Mouse (Mus musculus): ENCODE measurements around the gene Immp2l. TPM values are rescaled to one million over a fixed set of nuclear protein-coding genes. Genes with fewer than 3 reads are reported as not detected.

The Immp2l gene
- polyA plus RNA-seq, 1 experiment from 2014 or later = 9.2 TPM

DNA sequence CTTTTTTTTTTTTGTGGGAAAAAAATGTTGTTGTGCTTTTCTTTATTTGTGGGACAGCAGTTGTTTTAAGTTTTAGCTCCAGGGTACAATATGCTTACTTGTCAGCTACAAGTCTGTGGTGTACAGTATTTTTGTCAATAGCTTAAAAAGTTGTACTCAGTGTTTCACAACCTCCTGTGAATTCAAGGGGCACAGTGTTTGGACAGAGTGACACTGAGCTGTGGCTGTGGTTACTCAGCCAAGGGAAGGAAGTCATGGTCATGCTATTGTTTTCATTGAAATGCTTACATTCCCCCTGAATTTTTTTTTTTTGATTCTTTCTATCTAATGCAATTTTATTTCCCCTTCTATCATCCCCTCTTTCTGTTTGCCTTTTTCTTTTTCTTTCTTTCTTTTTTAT lies 159.0 kb downstream of the Immp2l start:
- DNase-seq (ENCODE audit: low spot score) (no peak), ATAC-seq (ENCODE audit: insufficient read depth, low FRiP score, low TSS enrichment) (no peak)
- Histone ChIP-seq H3K4me1 (ENCODE audit: control insufficient read depth, insufficient read depth, low read length) (no peaks in the 10 kb centered on the region), H3K36me3 (ENCODE audit: control insufficient read depth, insufficient read depth, low read length) (no peaks in the 10 kb centered on the region), H3K4me2 (ENCODE audit: low read depth) (no peak overlapping the region), H3K27me3 (ENCODE audit: control insufficient read depth, insufficient read depth, low read length) (no peaks in the 10 kb centered on the region), H3K4me3 (ENCODE audit: low read depth, low read length) (no peak overlapping the region), H3K9me3 (ENCODE audit: control insufficient read depth, low read length) (no peaks in the 10 kb centered on the region), H3K9ac (ENCODE audit: low read length) (no peak overlapping the region), H3K27ac (ENCODE audit: low read depth, low read length) (no peak overlapping the region)

DNA sequence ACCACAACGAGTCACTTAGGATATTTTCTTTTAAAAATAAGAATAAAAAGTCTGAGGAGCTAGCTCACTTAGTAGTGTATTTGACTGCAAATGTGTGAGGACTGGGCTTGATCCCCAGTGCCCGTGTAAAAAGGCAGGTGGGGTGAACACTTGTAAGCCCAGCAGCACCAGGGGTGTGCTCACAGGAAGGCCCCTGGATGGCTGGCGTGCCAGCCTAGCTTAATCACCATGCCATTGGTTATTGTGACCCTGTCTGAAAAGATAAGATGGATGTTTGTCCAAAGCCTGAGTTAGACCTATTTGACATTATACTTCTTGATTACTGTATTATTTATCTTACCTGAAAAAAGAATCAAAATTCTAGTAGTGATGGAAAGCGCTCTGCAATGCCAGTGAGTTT lies 161.2 kb downstream of the Immp2l start:
- Histone ChIP-seq H3K9ac (ENCODE audit: low read length) (no peak overlapping the region), H3K27ac (ENCODE audit: low read depth, low read length) (no peak overlapping the region), H3K36me3 (ENCODE audit: control insufficient read depth, insufficient read depth, low read length) (no peaks in the 10 kb centered on the region), H3K9me3 (ENCODE audit: control insufficient read depth, low read length) (no peaks in the 10 kb centered on the region), H3K27me3 (ENCODE audit: control insufficient read depth, insufficient read depth, low read length) (no peaks in the 10 kb centered on the region), H3K4me3 (ENCODE audit: low read depth, low read length) (no peak overlapping the region), H3K4me2 (ENCODE audit: low read depth) (no peak overlapping the region), H3K4me1 (ENCODE audit: control insufficient read depth, insufficient read depth, low read length) (no peaks in the 10 kb centered on the region)
- ATAC-seq (ENCODE audit: insufficient read depth, low FRiP score, low TSS enrichment) (no peak), DNase-seq (ENCODE audit: low spot score) (no peak)
- WGBS = 82% methylated on average over 4 of the region's 4 CpGs

- H3K4me3 ChIP-seq (ENCODE audit: low read depth, low read length) = no peak overlapping the region
- H3K36me3 ChIP-seq (ENCODE audit: control insufficient read depth, insufficient read depth, low read length) = no peaks in the 10 kb centered on the region
- no peaks in the 10 kb centered on the region for H3K9me3 ChIP-seq (ENCODE audit: control insufficient read depth, low read length)
- no peaks in the 10 kb centered on the region for H3K27me3 ChIP-seq (ENCODE audit: control insufficient read depth, insufficient read depth, low read length)
- ATAC-seq (ENCODE audit: insufficient read depth, low FRiP score, low TSS enrichment) (no peak), DNase-seq (ENCODE audit: low spot score) (no peak)
- no peak overlapping the region for H3K27ac ChIP-seq (ENCODE audit: low read depth, low read length)
- no peak overlapping the region for H3K9ac ChIP-seq (ENCODE audit: low read length)
- H3K4me2 ChIP-seq (ENCODE audit: low read depth) = no peak overlapping the region
- H3K4me1 ChIP-seq (ENCODE audit: control insufficient read depth, insufficient read depth, low read length) = no peaks in the 10 kb centered on the region
- 94% methylated on average over 6 of the region's 6 CpGs for WGBS
Measured at GRCm38 (mm10) chr12:41185509-41185908, 161.6 kb downstream of the Immp2l start.

- Histone ChIP-seq H3K4me1 (ENCODE audit: control insufficient read depth, insufficient read depth, low read length) (no peaks in the 10 kb centered on the region), H3K27me3 (ENCODE audit: control insufficient read depth, insufficient read depth, low read length) (no peaks in the 10 kb centered on the region), H3K9me3 (ENCODE audit: control insufficient read depth, low read length) (no peaks in the 10 kb centered on the region), H3K4me2 (ENCODE audit: low read depth) (no peak overlapping the region), H3K4me3 (ENCODE audit: low read depth, low read length) (no peak overlapping the region), H3K36me3 (ENCODE audit: control insufficient read depth, insufficient read depth, low read length) (no peaks in the 10 kb centered on the region), H3K9ac (ENCODE audit: low read length) (no peak overlapping the region), H3K27ac (ENCODE audit: low read depth, low read length) (no peak overlapping the region)
- ATAC-seq (ENCODE audit: insufficient read depth, low FRiP score, low TSS enrichment) (no peak), DNase-seq (ENCODE audit: low spot score) (no peak)
- 89% methylated on average over 3 of the region's 3 CpGs for WGBS
Measured at GRCm38 (mm10) chr12:41192829-41193228, 168.9 kb downstream of the Immp2l start.

GRCm38 (mm10) chr12:41196374-41196773 lies 172.5 kb downstream of the Immp2l start:
- WGBS = 82% methylated on average over 2 of the region's 2 CpGs
- no peak overlapping the region for H3K27ac ChIP-seq (ENCODE audit: low read depth, low read length)
- no peak for ATAC-seq (ENCODE audit: insufficient read depth, low FRiP score, low TSS enrichment)

DNA sequence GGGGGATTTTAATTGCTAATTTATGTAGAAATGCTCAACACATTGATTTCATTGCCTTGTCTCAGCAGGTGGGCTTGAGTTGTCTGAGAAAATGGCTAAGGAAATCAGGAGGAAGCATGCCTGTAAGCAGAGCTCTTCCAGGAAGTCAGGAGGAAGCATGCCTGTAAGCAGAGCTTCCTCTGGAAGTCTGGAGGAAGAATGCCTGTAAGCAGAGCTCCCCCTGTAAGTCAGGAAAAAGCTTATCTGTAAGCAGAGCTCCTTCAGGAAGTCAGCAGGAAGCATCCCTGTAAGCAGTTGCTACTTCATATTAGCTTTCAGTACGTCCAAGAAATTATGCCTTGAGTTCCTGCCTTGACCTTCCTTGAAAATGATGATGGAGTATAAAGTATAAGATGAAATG lies 191.3 kb downstream of the Immp2l start:
- H3K36me3 ChIP-seq (ENCODE audit: control insufficient read depth, insufficient read depth, low read length) = no peaks in the 10 kb centered on the region
- no peak overlapping the region for H3K4me3 ChIP-seq (ENCODE audit: low read depth, low read length)
- H3K9ac ChIP-seq (ENCODE audit: low read length) = no peak overlapping the region
- H3K9me3 ChIP-seq (ENCODE audit: control insufficient read depth, low read length) = no peaks in the 10 kb centered on the region
- H3K4me2 ChIP-seq (ENCODE audit: low read depth) = no peak overlapping the region
- H3K4me1 ChIP-seq (ENCODE audit: control insufficient read depth, insufficient read depth, low read length) = no peaks in the 10 kb centered on the region
- ATAC-seq (ENCODE audit: insufficient read depth, low FRiP score, low TSS enrichment) = no peak
- WGBS = 52% methylated on average over 1 of the region's 1 CpGs
- no peak overlapping the region for H3K27ac ChIP-seq (ENCODE audit: low read depth, low read length)
- no peak for DNase-seq (ENCODE audit: low spot score)
- H3K27me3 ChIP-seq (ENCODE audit: control insufficient read depth, insufficient read depth, low read length) = no peaks in the 10 kb centered on the region

More at GRCm38 (mm10) chr12:41196374-41196773, 172.5 kb downstream of the Immp2l start:
- DNase-seq (ENCODE audit: low spot score) = no peak
- H3K36me3 ChIP-seq (ENCODE audit: control insufficient read depth, insufficient read depth, low read length) = no peaks in the 10 kb centered on the region
- H3K9me3 ChIP-seq (ENCODE audit: control insufficient read depth, low read length) = no peaks in the 10 kb centered on the region
- H3K4me1 ChIP-seq (ENCODE audit: control insufficient read depth, insufficient read depth, low read length) = no peaks in the 10 kb centered on the region
- H3K4me3 ChIP-seq (ENCODE audit: low read depth, low read length) = no peak overlapping the region
- H3K9ac ChIP-seq (ENCODE audit: low read length) = no peak overlapping the region
- H3K4me2 ChIP-seq (ENCODE audit: low read depth) = no peak overlapping the region
- no peaks in the 10 kb centered on the region for H3K27me3 ChIP-seq (ENCODE audit: control insufficient read depth, insufficient read depth, low read length)

GRCm38 (mm10) chr12:41221893-41222292 lies 198.0 kb downstream of the Immp2l start:
- no peak overlapping the region for H3K4me3 ChIP-seq (ENCODE audit: low read depth, low read length)
- no peak for ATAC-seq (ENCODE audit: insufficient read depth, low FRiP score, low TSS enrichment)
- WGBS = 60% methylated on average over 3 of the region's 3 CpGs
- H3K9ac ChIP-seq (ENCODE audit: low read length) = no peak overlapping the region
- no peaks in the 10 kb centered on the region for H3K36me3 ChIP-seq (ENCODE audit: control insufficient read depth, insufficient read depth, low read length)
- no peak overlapping the region for H3K27ac ChIP-seq (ENCODE audit: low read depth, low read length)
- H3K4me2 ChIP-seq (ENCODE audit: low read depth) = no peak overlapping the region
- H3K9me3 ChIP-seq (ENCODE audit: control insufficient read depth, low read length) = no peaks in the 10 kb centered on the region
- H3K27me3 ChIP-seq (ENCODE audit: control insufficient read depth, insufficient read depth, low read length) = no peaks in the 10 kb centered on the region
- no peak for DNase-seq (ENCODE audit: low spot score)
- no peaks in the 10 kb centered on the region for H3K4me1 ChIP-seq (ENCODE audit: control insufficient read depth, insufficient read depth, low read length)

- H3K27ac ChIP-seq (ENCODE audit: low read depth, low read length) = no peak overlapping the region
- no peaks in the 10 kb centered on the region for H3K9me3 ChIP-seq (ENCODE audit: control insufficient read depth, low read length)
- H3K36me3 ChIP-seq (ENCODE audit: control insufficient read depth, insufficient read depth, low read length) = no peaks in the 10 kb centered on the region
- ATAC-seq (ENCODE audit: insufficient read depth, low FRiP score, low TSS enrichment) (no peak), DNase-seq (ENCODE audit: low spot score) (no peak)
- WGBS = 78% methylated on average over 1 of the region's 1 CpGs
- H3K9ac ChIP-seq (ENCODE audit: low read length) = no peak overlapping the region
- H3K4me2 ChIP-seq (ENCODE audit: low read depth) = no peak overlapping the region
- H3K4me1 ChIP-seq (ENCODE audit: control insufficient read depth, insufficient read depth, low read length) = no peaks in the 10 kb centered on the region
- no peak overlapping the region for H3K4me3 ChIP-seq (ENCODE audit: low read depth, low read length)
- no peaks in the 10 kb centered on the region for H3K27me3 ChIP-seq (ENCODE audit: control insufficient read depth, insufficient read depth, low read length)
Measured at GRCm38 (mm10) chr12:41223686-41224085, 199.8 kb downstream of the Immp2l start.

DNA sequence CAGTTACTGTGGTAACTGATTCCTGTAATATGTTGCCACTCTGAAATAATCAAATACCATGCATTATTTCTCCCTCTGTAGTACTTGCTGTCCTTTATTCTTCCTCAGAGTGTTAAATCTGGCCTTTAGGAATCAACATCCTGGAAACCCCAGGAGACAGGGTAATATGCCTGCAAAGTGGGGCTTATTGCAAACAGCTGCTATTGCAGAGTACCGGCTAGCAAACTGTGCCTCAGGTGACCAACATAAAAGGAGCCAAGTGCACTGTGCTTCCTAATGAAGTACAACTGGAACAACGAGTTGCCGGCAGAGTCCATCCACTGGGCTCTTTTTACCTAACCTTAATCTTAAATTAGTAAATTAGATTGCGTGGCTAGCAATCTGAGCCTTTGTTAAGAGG lies 200.6 kb downstream of the Immp2l start:
- H3K4me1 ChIP-seq (ENCODE audit: control insufficient read depth, insufficient read depth, low read length) = no peaks in the 10 kb centered on the region
- no peak overlapping the region for H3K9ac ChIP-seq (ENCODE audit: low read length)
- no peaks in the 10 kb centered on the region for H3K9me3 ChIP-seq (ENCODE audit: control insufficient read depth, low read length)
- no peaks in the 10 kb centered on the region for H3K27me3 ChIP-seq (ENCODE audit: control insufficient read depth, insufficient read depth, low read length)
- no peak overlapping the region for H3K4me3 ChIP-seq (ENCODE audit: low read depth, low read length)
- 58% methylated on average over 4 of the region's 4 CpGs for WGBS
- no peaks in the 10 kb centered on the region for H3K36me3 ChIP-seq (ENCODE audit: control insufficient read depth, insufficient read depth, low read length)
- no peak overlapping the region for H3K4me2 ChIP-seq (ENCODE audit: low read depth)
- no peak for ATAC-seq (ENCODE audit: insufficient read depth, low FRiP score, low TSS enrichment)
- DNase-seq (ENCODE audit: low spot score) = no peak
- no peak overlapping the region for H3K27ac ChIP-seq (ENCODE audit: low read depth, low read length)
